Mouse (Mus musculus) heart, postnatal 0 days (tissue): Measurements from ENCODE around the gene Gm10944.

Experiments used
- CTCF ChIP-seq: IDR thresholded peaks from 2 replicates; pipeline ENCODE4 v1.5.1; 2016; ENCODE audit warnings: antibody characterized with exemption, control low read depth, low read depth
- EP300 ChIP-seq: IDR thresholded peaks from 2 replicates; pipeline ENCODE4 v1.6.1; 2016; ENCODE audit warnings: antibody characterized with exemption, low read depth

DNA sequence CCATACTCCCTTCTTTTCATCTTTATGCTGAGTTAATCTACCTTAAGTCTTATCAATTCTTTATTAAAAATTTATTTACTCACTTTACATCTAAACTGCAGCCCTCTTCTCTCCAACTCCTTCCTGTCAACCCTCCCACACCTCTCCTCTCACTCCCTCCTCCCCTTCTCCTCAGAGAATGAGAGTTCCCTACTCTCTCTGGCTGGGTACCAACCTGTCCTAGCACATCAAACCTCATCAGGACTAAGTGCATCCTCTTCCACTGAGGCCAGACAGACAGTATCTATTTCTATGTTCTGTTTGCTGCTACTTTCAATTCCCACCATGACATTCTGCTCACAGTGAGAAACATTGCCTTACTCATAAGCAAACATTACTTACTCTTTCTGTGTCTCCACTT, 25.2 kb upstream of the Gm10944 start:
- TF ChIP-seq CTCF = no peak
- TF ChIP-seq EP300 = no peak
